26 mouse cellular contexts compared by ENCODE assay signal in genomic region chrX:71110333-71110732, GRCm38 (mm10).
DNase-seq lines count a peak whose midpoint lies in the region; ATAC-seq and TF ChIP-seq lines count a peak whose summit lies in the region.
"Had no signal": no experiment of that assay in that cellular context is flagged by ENCODE, and none has a peak within 500 bp of the region (broad histone marks: within the 10 kb centered on the region; RNA-seq: fewer than 3 reads in every experiment).

No protein-coding gene starts in this region.

- intact Hi-C loops in gastrocnemius, postnatal 14 days (cut with DNase I; ENCODE audit: low total_unique reads): no loop called here
- intact Hi-C loops in gastrocnemius, postnatal 36 days (cut with DNase I): no loop called here

- 48% methylated on average over 2 of the region's 2 CpGs for WGBS in embryonic facial prominence, embryonic 14.5 days
- 68% methylated on average over 2 of the region's 2 CpGs for WGBS in embryonic facial prominence, embryonic 10.5 days
- WGBS in limb, embryonic 14.5 days: 27% methylated on average over 2 of the region's 2 CpGs
- WGBS in limb, embryonic 10.5 days: 67% methylated on average over 2 of the region's 2 CpGs

- DNase-seq in embryonic facial prominence, embryonic 14.5 days (ENCODE audit: low spot score): peak; percentile 63
- DNase-seq in embryonic facial prominence, embryonic 10.5 days (ENCODE audit: low spot score): no peak
- peak; percentile 12 for DNase-seq in gastrocnemius, postnatal 14 days
- no peak for DNase-seq in gastrocnemius, postnatal 36 days
- peak; percentile 9 for DNase-seq in limb, embryonic 14.5 days (ENCODE audit: low spot score)
- no peak for DNase-seq in limb, embryonic 10.5 days (ENCODE audit: low spot score)
- peak; percentile 21 for DNase-seq in telencephalon, adult 2 months (ENCODE audit: low read depth, low spot score)
- DNase-seq in T-cell, adult 2 months (ENCODE audit: low spot score): no peak
- DNase-seq: adrenal gland, adult 2 months; adrenal gland, postnatal 14 days; cerebellum, adult 11-12 months; cerebellum, adult 8-10 months; cerebellum, postnatal 10 days; cerebellum, postnatal 36 days; embryo, embryonic 11 days; gastrocnemius, postnatal 10 days; heart, adult 2 months; heart, postnatal 14 days had no signal

- no peak overlapping the region for H3K4me3 ChIP-seq in embryonic facial prominence, embryonic 14.5 days (ENCODE audit: low read depth, low read length)
- no peak overlapping the region for H3K4me3 ChIP-seq in embryonic facial prominence, embryonic 10.5 days
- no peak overlapping the region for H3K4me3 ChIP-seq in limb, embryonic 14.5 days (replicated peaks; ENCODE audit: low read length)
- no peak overlapping the region for H3K4me3 ChIP-seq in limb, embryonic 10.5 days
- H3K4me3 ChIP-seq: embryonic facial prominence, embryonic 15.5 days; forebrain, embryonic 12.5 days; forebrain, embryonic 15.5 days; heart, adult 2 months; heart, embryonic 10.5 days; heart, embryonic 13.5 days; hindbrain, embryonic 12.5 days; hindbrain, embryonic 15.5 days had no signal

- H3K27ac ChIP-seq in embryonic facial prominence, embryonic 14.5 days (replicated peaks; ENCODE audit: low read depth, low read length): no peak overlapping the region
- no peak overlapping the region for H3K27ac ChIP-seq in embryonic facial prominence, embryonic 10.5 days (replicated peaks)
- H3K27ac ChIP-seq in limb, embryonic 14.5 days (replicated peaks; ENCODE audit: low read depth, low read length): no peak overlapping the region
- no peak overlapping the region for H3K27ac ChIP-seq in limb, embryonic 10.5 days
- H3K27ac ChIP-seq: embryonic facial prominence, embryonic 15.5 days; forebrain, embryonic 12.5 days; forebrain, embryonic 15.5 days; heart, adult 2 months; heart, embryonic 10.5 days; heart, embryonic 13.5 days; hindbrain, embryonic 12.5 days; hindbrain, embryonic 15.5 days had no signal

- ATAC-seq in embryonic facial prominence, embryonic 14.5 days (ENCODE audit: low read depth): no peak
- peak; percentile 26; the same call in 1 of the 2 replicates for ATAC-seq in limb, embryonic 14.5 days (ENCODE audit: low FRiP score, low read depth)
- ATAC-seq: forebrain, embryonic 15.5 days; intestine, postnatal 0 days had no signal

- no peak overlapping the region for H3K9ac ChIP-seq in embryonic facial prominence, embryonic 14.5 days (ENCODE audit: low read depth, low read length)
- H3K9ac ChIP-seq in limb, embryonic 14.5 days (ENCODE audit: low read depth, low read length, severe bottlenecking): no peak overlapping the region
- H3K9ac ChIP-seq: embryonic facial prominence, embryonic 15.5 days; forebrain, embryonic 12.5 days; forebrain, embryonic 15.5 days; heart, embryonic 13.5 days; hindbrain, embryonic 12.5 days; hindbrain, embryonic 15.5 days had no signal

- no peak overlapping the region for H3K4me2 ChIP-seq in embryonic facial prominence, embryonic 14.5 days (ENCODE audit: low read depth, low read length)
- no peak overlapping the region for H3K4me2 ChIP-seq in limb, embryonic 14.5 days (replicated peaks; ENCODE audit: low read depth, low read length, severe bottlenecking)
- H3K4me2 ChIP-seq: embryonic facial prominence, embryonic 15.5 days; forebrain, embryonic 12.5 days; forebrain, embryonic 15.5 days; heart, embryonic 13.5 days; hindbrain, embryonic 12.5 days; hindbrain, embryonic 15.5 days had no signal

- no peaks in the 10 kb centered on the region for H3K9me3 ChIP-seq in embryonic facial prominence, embryonic 14.5 days (ENCODE audit: control insufficient read depth, low read length)
- H3K9me3 ChIP-seq in embryonic facial prominence, embryonic 10.5 days: no peaks in the 10 kb centered on the region
- H3K9me3 ChIP-seq in limb, embryonic 14.5 days (ENCODE audit: control insufficient read depth, low read length): no peaks in the 10 kb centered on the region
- no peaks in the 10 kb centered on the region for H3K9me3 ChIP-seq in limb, embryonic 10.5 days (replicated peaks)
- H3K9me3 ChIP-seq: embryonic facial prominence, embryonic 15.5 days; forebrain, embryonic 12.5 days; forebrain, embryonic 15.5 days; heart, embryonic 10.5 days; heart, embryonic 13.5 days; hindbrain, embryonic 12.5 days; hindbrain, embryonic 15.5 days had no signal

- no peaks in the 10 kb centered on the region for H3K36me3 ChIP-seq in embryonic facial prominence, embryonic 14.5 days (ENCODE audit: control insufficient read depth, insufficient read depth, low read length)
- H3K36me3 ChIP-seq in embryonic facial prominence, embryonic 10.5 days (replicated peaks): no peaks in the 10 kb centered on the region
- H3K36me3 ChIP-seq in limb, embryonic 14.5 days (ENCODE audit: control insufficient read depth, insufficient read depth, low read length): no peaks in the 10 kb centered on the region
- no peaks in the 10 kb centered on the region for H3K36me3 ChIP-seq in limb, embryonic 10.5 days
- H3K36me3 ChIP-seq: embryonic facial prominence, embryonic 15.5 days; forebrain, embryonic 12.5 days; forebrain, embryonic 15.5 days; heart, embryonic 10.5 days; heart, embryonic 13.5 days; hindbrain, embryonic 12.5 days; hindbrain, embryonic 15.5 days had no signal

- no peak for TF ChIP-seq POLR2A in limb, embryonic 14.5 days (IDR thresholded peaks at IDR 0.05; ENCODE audit: borderline replicate concordance, extremely low read depth, insufficient read depth, insufficient read length)

- no peaks in the 10 kb centered on the region; the same call in none of the 2 replicates for H3K27me3 ChIP-seq in embryonic facial prominence, embryonic 14.5 days (replicated peaks; ENCODE audit: control insufficient read depth, insufficient read depth, low read length)
- peaks cover 59% of the 10 kb centered on the region for H3K27me3 ChIP-seq in embryonic facial prominence, embryonic 10.5 days (replicated peaks; ENCODE audit: low read depth, poor library complexity, severe bottlenecking)
- no peaks in the 10 kb centered on the region for H3K27me3 ChIP-seq in limb, embryonic 14.5 days (ENCODE audit: control insufficient read depth, insufficient read depth, low read length)
- peaks cover 52% of the 10 kb centered on the region for H3K27me3 ChIP-seq in limb, embryonic 10.5 days (ENCODE audit: low read depth, poor library complexity, severe bottlenecking)
- H3K27me3 ChIP-seq: embryonic facial prominence, embryonic 15.5 days; forebrain, embryonic 12.5 days; forebrain, embryonic 15.5 days; hindbrain, embryonic 12.5 days; hindbrain, embryonic 15.5 days had no signal

- no peaks in the 10 kb centered on the region for H3K4me1 ChIP-seq in embryonic facial prominence, embryonic 14.5 days (ENCODE audit: control insufficient read depth, insufficient read depth, low read length)
- no peaks in the 10 kb centered on the region for H3K4me1 ChIP-seq in embryonic facial prominence, embryonic 10.5 days
- no peaks in the 10 kb centered on the region for H3K4me1 ChIP-seq in limb, embryonic 14.5 days (ENCODE audit: control insufficient read depth, insufficient read depth, low read length)
- no peaks in the 10 kb centered on the region for H3K4me1 ChIP-seq in limb, embryonic 10.5 days
- H3K4me1 ChIP-seq: embryonic facial prominence, embryonic 15.5 days; forebrain, embryonic 12.5 days; forebrain, embryonic 15.5 days; heart, embryonic 10.5 days; heart, embryonic 13.5 days; hindbrain, embryonic 12.5 days; hindbrain, embryonic 15.5 days had no signal

Comparison
In these comparisons a context has a peak if more than half of its experiments do, and no peak if none do; other contexts are left out.
1. DNase-seq: peak in embryonic facial prominence, embryonic 14.5 days (single experiment), gastrocnemius, postnatal 14 days (single experiment), limb, embryonic 14.5 days (single experiment) and telencephalon, adult 2 months (single experiment); none in embryonic facial prominence, embryonic 10.5 days (single experiment), gastrocnemius, postnatal 36 days (0 of 2), limb, embryonic 10.5 days (single experiment) and T-cell, adult 2 months (single experiment).